Mouse (Mus musculus): ENCODE data around the gene Kcnh2. TPM values are rescaled to one million over a fixed set of nuclear protein-coding genes. Genes with fewer than 3 reads are reported as not detected.

Kcnh2 gene
- polyA plus RNA-seq, 1 experiment, result 26.3 TPM

DNA sequence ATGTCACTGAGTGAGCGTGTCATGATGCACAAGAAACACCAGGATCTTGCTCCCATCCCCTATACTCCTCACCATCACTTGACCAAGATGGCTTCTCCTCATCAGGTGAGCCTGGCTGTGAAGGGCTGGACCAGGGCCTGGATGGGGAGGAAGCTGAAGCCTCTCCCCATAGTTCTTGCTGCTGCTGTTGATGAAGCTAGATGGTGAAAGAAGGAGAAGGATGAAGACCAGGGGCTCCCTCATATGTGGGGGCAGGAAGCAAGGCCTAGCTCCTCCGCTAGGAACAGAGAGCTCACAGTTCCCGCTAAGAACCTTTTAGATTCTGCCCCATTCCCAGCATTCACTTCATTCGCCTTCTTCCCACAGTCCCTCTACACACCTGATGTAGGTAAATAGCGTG is 34.0 kb upstream of the Kcnh2 start:
- WGBS, result 93% methylated on average over 5 of the region's 5 CpGs
- TF ChIP-seq POLR2A (IDR thresholded peaks at IDR 0.05; ENCODE audit: low read depth, low read length), result no peak
- no peak for TF ChIP-seq CTCF (IDR thresholded peaks at IDR 0.05; ENCODE audit: extremely low read depth, insufficient read length, insufficient replicate concordance, low read depth, low read length)
- H3K36me3 ChIP-seq (ENCODE audit: control insufficient read depth, insufficient read depth, low read length), result no peaks in the 10 kb centered on the region
- H3K4me1 ChIP-seq (ENCODE audit: control insufficient read depth, insufficient read depth, insufficient read length, low read length), result peaks cover 25% of the 10 kb centered on the region
- H3K27ac ChIP-seq (ENCODE audit: insufficient read depth, low read depth, low read length), result no peak overlapping the region
- no peak overlapping the region for H3K4me3 ChIP-seq (ENCODE audit: low read depth, low read length)
- H3K27me3 ChIP-seq (ENCODE audit: control insufficient read depth, insufficient read depth, low read length), result peaks cover 14% of the 10 kb centered on the region; the same call in 1 of the 2 replicates

DNA sequence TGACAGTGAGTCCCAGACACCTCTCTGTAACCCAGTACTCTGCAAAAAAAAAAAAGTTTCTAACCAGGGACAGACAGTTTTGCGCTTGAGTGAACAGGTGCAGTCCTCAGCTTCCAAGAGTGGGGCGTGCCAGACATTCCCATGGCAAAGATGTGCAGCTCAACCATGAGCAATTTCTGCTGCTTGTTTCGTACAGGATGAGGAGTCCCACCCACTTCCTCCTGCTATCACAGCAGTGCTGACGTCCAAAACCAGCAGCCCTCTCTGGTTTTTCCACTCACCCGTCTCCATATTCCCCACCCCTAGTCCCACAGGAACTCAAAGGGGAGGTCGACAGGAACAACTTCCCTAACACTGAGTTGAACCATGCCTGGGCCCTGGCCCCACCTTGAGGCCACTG is 33.0 kb upstream of the Kcnh2 start:
- 61% methylated on average over 6 of the region's 6 CpGs for WGBS
- H3K27ac ChIP-seq (ENCODE audit: insufficient read depth, low read depth, low read length), result no peak overlapping the region
- no peak for TF ChIP-seq POLR2A (IDR thresholded peaks at IDR 0.05; ENCODE audit: low read depth, low read length)
- TF ChIP-seq CTCF (IDR thresholded peaks at IDR 0.05; ENCODE audit: extremely low read depth, insufficient read length, insufficient replicate concordance, low read depth, low read length), result no peak

DNA sequence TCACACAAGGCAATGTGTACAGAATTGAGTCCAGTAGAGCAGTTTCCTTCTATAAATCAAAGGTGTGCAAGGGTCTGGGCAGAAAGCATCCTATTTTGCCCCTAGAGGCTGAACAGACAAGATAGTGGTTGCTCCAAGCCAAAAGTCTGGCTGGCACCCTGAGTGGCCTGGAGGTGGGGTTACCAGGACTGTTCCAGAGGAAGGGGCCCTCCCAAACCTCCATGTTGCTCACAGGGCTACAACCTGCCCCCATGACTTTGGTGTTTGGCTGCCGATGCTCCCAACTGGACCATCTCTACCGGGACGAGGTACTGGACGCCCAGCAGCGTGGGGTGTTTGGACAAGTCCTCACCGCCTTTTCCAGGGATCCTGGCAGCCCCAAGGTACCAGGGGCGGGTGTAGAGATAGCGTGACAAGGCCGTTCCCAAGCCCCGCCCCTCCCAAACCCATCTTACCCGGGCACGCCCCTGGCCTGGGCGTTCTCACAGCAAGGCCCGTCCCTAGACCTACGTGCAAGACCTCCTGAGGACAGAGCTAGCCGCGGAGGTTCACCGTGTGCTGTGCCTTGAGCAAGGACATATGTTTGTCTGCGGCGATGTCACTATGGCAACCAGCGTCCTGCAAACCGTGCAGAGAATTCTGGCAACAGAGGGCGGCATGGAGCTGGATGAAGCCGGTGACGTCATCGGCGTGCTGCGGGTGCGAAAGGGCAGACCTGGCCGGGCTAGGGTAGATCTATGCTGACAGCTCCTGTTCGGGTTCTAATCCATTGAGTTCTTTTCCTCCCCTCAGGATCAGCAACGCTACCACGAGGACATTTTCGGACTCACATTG is 31.8 kb upstream of the Kcnh2 start:
- H3K4me3 ChIP-seq (ENCODE audit: low read depth, low read length), result peak overlapping the region; percentile 59
- WGBS, result 3% methylated on average over 34 of the region's 34 CpGs
- no peaks in the 10 kb centered on the region for H3K36me3 ChIP-seq (ENCODE audit: control insufficient read depth, insufficient read depth, low read length)
- peaks cover 20% of the 10 kb centered on the region for H3K4me1 ChIP-seq (ENCODE audit: control insufficient read depth, insufficient read depth, insufficient read length, low read length)
- H3K27me3 ChIP-seq (ENCODE audit: control insufficient read depth, insufficient read depth, low read length), result peaks cover 12% of the 10 kb centered on the region; the same call in 1 of the 2 replicates
- no peak overlapping the region for H3K27ac ChIP-seq (ENCODE audit: insufficient read depth, low read depth, low read length)
- no peak for TF ChIP-seq POLR2A (IDR thresholded peaks at IDR 0.05; ENCODE audit: low read depth, low read length)
- TF ChIP-seq CTCF (IDR thresholded peaks at IDR 0.05; ENCODE audit: extremely low read depth, insufficient read length, insufficient replicate concordance, low read depth, low read length), result peak; percentile 52; the same call in 1 of the 2 replicates

More for the DNA sequence above, 33.0 kb upstream of the Kcnh2 start:
- Histone ChIP-seq H3K27me3 (ENCODE audit: control insufficient read depth, insufficient read depth, low read length) (peaks cover 14% of the 10 kb centered on the region; the same call in 1 of the 2 replicates), H3K4me1 (ENCODE audit: control insufficient read depth, insufficient read depth, insufficient read length, low read length) (peaks cover 24% of the 10 kb centered on the region), H3K36me3 (ENCODE audit: control insufficient read depth, insufficient read depth, low read length) (no peaks in the 10 kb centered on the region), H3K4me3 (ENCODE audit: low read depth, low read length) (no peak overlapping the region)

DNA sequence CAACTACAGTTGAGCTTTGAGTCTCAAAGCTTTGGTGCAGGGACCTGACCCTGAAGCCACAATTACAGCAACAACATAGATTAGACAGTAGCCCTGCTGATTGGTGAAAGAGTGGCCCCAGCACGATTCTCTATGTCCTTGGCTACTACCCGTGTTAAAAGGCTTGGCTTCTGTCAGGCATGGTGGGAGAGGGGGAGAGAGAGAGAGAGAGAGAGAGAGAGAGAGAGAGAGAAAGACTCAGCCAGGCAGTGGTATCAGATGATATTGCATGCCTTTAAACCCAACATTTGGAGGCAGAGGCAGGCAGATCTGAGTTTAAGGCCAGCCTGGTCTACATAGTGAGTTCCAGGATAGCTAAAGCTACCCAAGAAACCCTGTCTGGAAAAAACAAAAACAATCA is 30.6 kb upstream of the Kcnh2 start:
- Histone ChIP-seq H3K4me3 (ENCODE audit: low read depth, low read length) (no peak overlapping the region), H3K36me3 (ENCODE audit: control insufficient read depth, insufficient read depth, low read length) (no peaks in the 10 kb centered on the region), H3K4me1 (ENCODE audit: control insufficient read depth, insufficient read depth, insufficient read length, low read length) (peaks cover 10% of the 10 kb centered on the region; the same call in 1 of the 2 replicates), H3K27ac (ENCODE audit: insufficient read depth, low read depth, low read length) (no peak overlapping the region), H3K27me3 (ENCODE audit: control insufficient read depth, insufficient read depth, low read length) (peaks cover 2% of the 10 kb centered on the region; the same call in 1 of the 2 replicates)
- TF ChIP-seq CTCF (IDR thresholded peaks at IDR 0.05; ENCODE audit: extremely low read depth, insufficient read length, insufficient replicate concordance, low read depth, low read length), result no peak
- no peak for TF ChIP-seq POLR2A (IDR thresholded peaks at IDR 0.05; ENCODE audit: low read depth, low read length)
- 49% methylated on average over 2 of the region's 2 CpGs for WGBS

DNA sequence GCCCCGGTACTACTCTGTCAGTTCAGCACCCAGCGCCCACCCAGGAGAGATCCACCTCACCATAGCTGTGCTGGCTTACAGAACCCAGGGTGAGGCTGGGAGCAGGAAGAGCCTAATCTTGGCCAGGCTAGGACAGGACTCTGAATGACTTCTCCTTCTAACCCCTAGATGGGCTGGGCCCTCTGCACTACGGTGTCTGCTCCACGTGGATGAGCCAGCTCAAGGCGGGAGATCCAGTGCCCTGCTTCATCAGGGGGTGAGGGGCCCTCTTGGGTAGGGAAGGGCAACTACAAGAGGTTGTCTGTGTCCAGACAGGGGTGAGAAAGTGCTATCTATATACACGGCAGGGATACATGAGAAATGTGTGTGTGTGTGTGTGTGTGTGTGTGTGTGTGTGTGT is 30.1 kb upstream of the Kcnh2 start:
- Histone ChIP-seq H3K36me3 (ENCODE audit: control insufficient read depth, insufficient read depth, low read length) (no peaks in the 10 kb centered on the region), H3K4me1 (ENCODE audit: control insufficient read depth, insufficient read depth, insufficient read length, low read length) (peaks cover 10% of the 10 kb centered on the region; the same call in 1 of the 2 replicates), H3K27me3 (ENCODE audit: control insufficient read depth, insufficient read depth, low read length) (no peaks in the 10 kb centered on the region), H3K27ac (ENCODE audit: insufficient read depth, low read depth, low read length) (no peak overlapping the region), H3K4me3 (ENCODE audit: low read depth, low read length) (no peak overlapping the region)
- 62% methylated on average over 6 of the region's 6 CpGs for WGBS
- TF ChIP-seq CTCF (IDR thresholded peaks at IDR 0.05; ENCODE audit: extremely low read depth, insufficient read length, insufficient replicate concordance, low read depth, low read length) (no peak), POLR2A (IDR thresholded peaks at IDR 0.05; ENCODE audit: low read depth, low read length) (no peak)

DNA sequence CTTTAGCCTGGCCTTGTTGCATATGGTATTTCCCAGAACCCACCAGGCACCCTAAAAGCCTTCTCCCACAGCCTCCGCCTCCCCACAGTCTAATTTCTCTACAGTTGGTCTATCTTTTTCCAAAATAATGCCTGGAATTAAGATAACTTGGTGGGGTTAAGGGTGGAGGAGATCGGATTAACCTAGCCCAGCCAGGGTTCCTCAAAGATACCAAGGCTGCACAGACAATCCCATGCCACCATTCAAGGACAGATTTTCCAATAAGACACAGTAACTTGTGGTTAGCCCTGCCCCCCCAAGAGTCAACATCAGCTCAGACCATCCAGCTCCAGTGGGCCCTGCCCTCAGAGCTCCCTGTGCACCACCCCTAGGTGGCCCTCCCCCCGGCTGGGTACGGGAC is 29.1 kb upstream of the Kcnh2 start:
- H3K4me1 ChIP-seq (ENCODE audit: control insufficient read depth, insufficient read depth, insufficient read length, low read length), result peaks cover 10% of the 10 kb centered on the region; the same call in 1 of the 2 replicates
- no peaks in the 10 kb centered on the region for H3K36me3 ChIP-seq (ENCODE audit: control insufficient read depth, insufficient read depth, low read length)
- no peak overlapping the region for H3K27ac ChIP-seq (ENCODE audit: insufficient read depth, low read depth, low read length)
- 82% methylated on average over 4 of the region's 4 CpGs for WGBS
- TF ChIP-seq POLR2A (IDR thresholded peaks at IDR 0.05; ENCODE audit: low read depth, low read length), result no peak
- TF ChIP-seq CTCF (IDR thresholded peaks at IDR 0.05; ENCODE audit: extremely low read depth, insufficient read length, insufficient replicate concordance, low read depth, low read length), result no peak
- no peak overlapping the region for H3K4me3 ChIP-seq (ENCODE audit: low read depth, low read length)
- no peaks in the 10 kb centered on the region for H3K27me3 ChIP-seq (ENCODE audit: control insufficient read depth, insufficient read depth, low read length)

DNA sequence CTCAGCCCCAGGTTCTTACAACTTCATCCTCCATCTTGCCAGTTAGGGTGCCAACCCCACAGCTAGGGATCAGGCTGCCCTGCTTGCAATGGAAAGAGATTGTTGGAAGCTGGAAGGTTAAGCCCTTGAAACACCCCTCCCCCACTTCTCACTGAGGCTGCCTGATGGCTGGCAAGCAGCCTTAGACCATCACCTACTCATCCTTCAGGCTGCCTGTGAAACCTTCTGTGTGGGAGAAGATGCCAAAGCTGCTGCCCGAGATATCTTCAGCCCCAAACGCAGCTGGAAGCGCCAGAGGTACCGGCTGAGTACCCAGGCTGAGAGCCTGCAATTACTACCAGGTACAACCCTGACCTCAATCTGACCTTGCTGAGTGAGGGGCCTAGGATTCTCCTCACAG is 28.1 kb upstream of the Kcnh2 start:
- no peaks in the 10 kb centered on the region for H3K36me3 ChIP-seq (ENCODE audit: control insufficient read depth, insufficient read depth, low read length)
- 68% methylated on average over 4 of the region's 4 CpGs for WGBS
- no peak overlapping the region for H3K27ac ChIP-seq (ENCODE audit: insufficient read depth, low read depth, low read length)
- H3K4me3 ChIP-seq (ENCODE audit: low read depth, low read length), result no peak overlapping the region
- H3K27me3 ChIP-seq (ENCODE audit: control insufficient read depth, insufficient read depth, low read length), result no peaks in the 10 kb centered on the region
- H3K4me1 ChIP-seq (ENCODE audit: control insufficient read depth, insufficient read depth, insufficient read length, low read length), result peaks cover 10% of the 10 kb centered on the region; the same call in 1 of the 2 replicates
- TF ChIP-seq CTCF (IDR thresholded peaks at IDR 0.05; ENCODE audit: extremely low read depth, insufficient read length, insufficient replicate concordance, low read depth, low read length) (no peak), POLR2A (IDR thresholded peaks at IDR 0.05; ENCODE audit: low read depth, low read length) (no peak)

Data from small intestine, adult 2 months (tissue).